Mouse (Mus musculus): ENCODE data around the gene Ptpru. TPM values are rescaled to one million over a fixed set of nuclear protein-coding genes. Genes with fewer than 3 reads are reported as not detected.

The Ptpru gene
- polyA plus RNA-seq, 1 experiment: 20.9 TPM

DNA sequence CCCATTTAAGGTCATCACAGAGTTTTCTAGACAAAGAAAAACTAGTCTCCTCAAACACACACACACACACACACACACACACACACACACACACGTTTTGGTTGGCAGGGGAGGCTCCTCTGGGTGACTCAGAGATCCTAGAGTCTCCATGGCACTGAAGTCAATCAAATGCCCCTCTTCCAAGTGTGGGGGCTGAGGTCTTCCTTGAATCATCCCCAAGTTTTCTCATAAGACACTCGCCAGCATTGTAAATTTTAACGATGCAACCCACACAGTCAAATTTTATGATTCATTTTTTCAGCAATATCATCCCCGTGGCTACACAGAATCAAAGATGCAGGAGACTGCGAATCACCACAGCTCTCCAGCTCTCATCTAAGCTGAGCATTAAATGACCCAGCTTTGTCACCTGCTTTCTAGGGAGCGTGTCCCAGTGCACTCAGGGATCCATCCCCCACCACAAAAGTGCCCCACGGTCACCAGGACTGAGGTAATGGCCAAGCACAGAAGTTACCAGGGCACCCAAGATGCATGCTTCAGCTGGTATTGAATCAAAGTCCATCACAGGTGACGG, 75.8 kb downstream of the Ptpru start:
- TF ChIP-seq GATA1 (IDR thresholded peaks at IDR 0.05; ENCODE audit: low read length): no peak

- TF ChIP-seq GATA1 (IDR thresholded peaks at IDR 0.05; ENCODE audit: low read length): no peak
Observed at GRCm38 (mm10) chr4:131752204-131752837, 85.8 kb downstream of the Ptpru start.

- no peak for TF ChIP-seq GATA1 (IDR thresholded peaks at IDR 0.05; ENCODE audit: low read length)
Observed at GRCm38 (mm10) chr4:131751561-131751960, 86.5 kb downstream of the Ptpru start.

- TF ChIP-seq GATA1 (IDR thresholded peaks at IDR 0.05; ENCODE audit: low read length): no peak
Observed at GRCm38 (mm10) chr4:131749802-131750201, 88.3 kb downstream of the Ptpru start.

DNA sequence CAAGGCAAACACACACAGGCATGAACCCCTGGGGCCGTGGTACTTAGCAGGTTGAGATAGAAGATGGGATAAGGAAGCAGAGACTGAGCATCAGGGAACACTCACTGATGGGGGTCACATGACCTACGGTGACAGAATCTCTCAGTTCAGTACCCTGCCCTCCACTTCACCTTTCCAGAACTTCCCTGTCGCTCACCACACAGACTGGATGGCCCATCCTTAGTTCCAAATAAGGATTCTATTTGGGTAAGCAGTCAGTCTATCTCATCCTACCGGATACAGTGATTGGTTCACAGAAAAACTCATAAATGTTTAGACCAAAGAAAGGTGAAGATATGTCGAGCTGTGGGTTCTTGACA, 93.4 kb downstream of the Ptpru start:
- no peak for TF ChIP-seq GATA1 (IDR thresholded peaks at IDR 0.05; ENCODE audit: low read length)

DNA sequence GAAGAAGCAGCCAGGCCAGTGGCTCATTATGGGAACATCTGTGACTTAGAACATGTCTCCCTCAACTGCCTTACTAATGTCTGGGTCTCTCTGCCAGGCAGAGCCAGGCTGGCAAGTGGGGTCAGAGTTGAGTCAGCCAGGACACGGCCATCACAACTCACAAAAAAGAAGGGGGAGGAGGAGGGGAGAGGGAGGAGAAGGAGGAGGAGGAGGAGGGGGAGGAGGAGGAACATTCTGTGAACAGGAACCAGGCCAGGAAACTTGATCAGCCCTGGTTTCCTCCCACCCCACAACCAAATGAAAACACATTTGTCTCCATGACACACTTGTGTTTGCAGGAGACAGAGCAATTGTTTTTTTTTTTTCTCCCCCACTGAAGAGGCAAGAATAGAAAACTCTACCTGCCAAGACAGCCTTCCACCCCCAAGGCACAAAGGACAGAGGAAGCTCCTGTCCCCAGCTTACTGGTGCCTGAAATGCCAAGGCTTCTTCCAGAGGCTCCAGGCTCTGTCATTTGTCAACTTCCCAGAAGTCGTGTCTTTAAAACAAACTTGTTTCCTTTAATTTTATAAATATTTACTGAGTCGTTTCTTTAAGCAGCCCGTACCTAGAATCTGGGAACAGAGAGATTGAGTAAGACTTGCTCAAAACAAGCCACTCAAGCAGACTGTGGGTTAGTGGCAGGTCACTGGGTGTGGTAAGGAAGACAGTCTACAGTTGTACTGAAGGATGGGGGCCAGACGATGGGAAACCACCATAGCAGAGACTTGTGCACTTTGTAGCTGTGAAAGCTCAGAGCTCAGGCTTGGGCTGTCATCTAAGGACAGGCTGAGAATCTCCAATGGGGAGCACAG, 94.0 kb downstream of the Ptpru start:
- no peak for TF ChIP-seq GATA1 (IDR thresholded peaks at IDR 0.05; ENCODE audit: low read length)

- TF ChIP-seq GATA1 (IDR thresholded peaks at IDR 0.05; ENCODE audit: low read length): no peak
Observed at GRCm38 (mm10) chr4:131743031-131743430, 95.1 kb downstream of the Ptpru start.

DNA sequence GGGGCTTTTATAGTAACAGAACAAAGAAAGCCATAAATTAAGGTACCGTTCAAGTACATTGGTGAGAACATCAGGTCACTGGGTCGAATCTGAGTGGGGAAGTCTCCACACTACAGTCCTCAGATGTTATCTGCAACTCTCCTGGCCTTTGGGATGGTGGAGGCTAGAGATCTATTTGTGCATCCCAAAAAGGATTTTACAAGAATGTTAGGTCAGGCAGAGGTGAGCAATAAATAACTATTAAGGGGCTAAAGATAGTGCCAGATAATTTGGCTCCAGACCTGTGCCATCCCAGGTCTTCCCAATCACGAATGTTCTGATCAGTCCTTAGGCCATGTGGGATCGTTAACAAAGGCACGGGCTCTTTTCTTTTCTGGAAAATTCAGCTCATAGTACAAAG, 97.5 kb downstream of the Ptpru start:
- no peak for TF ChIP-seq GATA1 (IDR thresholded peaks at IDR 0.05; ENCODE audit: low read length)

DNA sequence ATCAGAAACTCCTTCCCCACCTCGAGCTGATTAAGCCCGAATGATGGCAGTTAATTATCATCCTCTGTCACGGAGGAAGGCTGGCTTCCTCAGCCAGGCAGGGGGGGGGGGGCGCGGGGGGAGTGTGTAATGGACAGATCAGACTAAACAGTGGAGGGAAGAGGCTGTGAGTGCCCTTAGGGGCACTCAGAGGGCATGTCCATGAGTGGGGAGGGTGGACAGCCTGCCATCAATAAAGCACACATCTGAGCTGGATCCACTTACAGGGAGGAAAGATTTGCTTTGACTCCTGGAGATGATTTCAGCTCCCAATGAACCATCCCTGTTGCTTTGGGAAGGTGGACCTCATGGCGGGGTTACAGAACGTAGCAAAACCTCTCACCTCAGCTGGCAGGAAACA, 109.5 kb downstream of the Ptpru start:
- TF ChIP-seq GATA1 (IDR thresholded peaks at IDR 0.05; ENCODE audit: low read length): no peak

GRCm38 (mm10) chr4:131723415-131724080, 114.5 kb downstream of the Ptpru start:
- no peak for TF ChIP-seq GATA1 (IDR thresholded peaks at IDR 0.05; ENCODE audit: low read length)

- no peak for TF ChIP-seq GATA1 (IDR thresholded peaks at IDR 0.05; ENCODE audit: low read length)
Observed at GRCm38 (mm10) chr4:131722121-131722841, 115.8 kb downstream of the Ptpru start.

GRCm38 (mm10) chr4:131719151-131719550, 118.9 kb downstream of the Ptpru start:
- TF ChIP-seq GATA1 (IDR thresholded peaks at IDR 0.05; ENCODE audit: low read length): no peak

Other genes with a start within 250 kb of the Ptpru start
- gene Mecr, start 5.2 kb upstream of the Ptpru start, polyA plus RNA-seq (2012): 31.8 and 43.9 TPM in 2 replicates
- gene Srsf4, start 35.3 kb upstream of the Ptpru start, polyA plus RNA-seq (2012): 216 and 225 TPM in 2 replicates
- gene Tmem200b, start 83.5 kb upstream of the Ptpru start, polyA plus RNA-seq (2012): not detected in 2 replicates
- gene Gm10300, start 236.4 kb upstream of the Ptpru start, polyA plus RNA-seq (2012): 0.23 and 0.29 TPM in 2 replicates
- gene Epb41, start 237.0 kb upstream of the Ptpru start, polyA plus RNA-seq (2012): 104 and 111 TPM in 2 replicates

Measured in G1E-ER4 (cell line).